Mouse (Mus musculus) CH12.LX (cell line): Measurements from ENCODE around the gene Lamc3. TPM values are rescaled to one million over a fixed set of nuclear protein-coding genes. Genes with fewer than 3 reads are reported as not detected.

ENCODE experiments used
- DNase-seq: peaks from one replicate; pipeline ENCODE4 v3.0.0-alpha.2; 2013; ENCODE audit errors: extremely low read depth
- H3K27ac ChIP-seq: 2 replicates; pipeline ENCODE4 v1.5.1; 2012; ENCODE audit warnings: low read depth, mild to moderate bottlenecking, control low read depth, moderate library complexity; ENCODE audit not compliant: insufficient read depth
- H3K27me3 ChIP-seq: replicated peaks from 2 replicates; pipeline ENCODE3; 2012; ENCODE audit warnings: inconsistent platforms
- H3K36me3 ChIP-seq, 2 experiments: replicated peaks in 1 of 2; 2 replicates each; pipeline versions ENCODE3 to v1.6.1; 2012; ENCODE audit warnings: inconsistent platforms in 1 of 2, low read length in 1 of 2, mild to moderate bottlenecking in 1 of 2, mixed read lengths in 1 of 2, moderate library complexity in 1 of 2; ENCODE audit not compliant: control insufficient read depth in 1 of 2, insufficient read depth in 1 of 2
- H3K4me1 ChIP-seq, 2 experiments: 2 replicates each; pipeline ENCODE4 v1.6.1; 2012; ENCODE audit warnings: inconsistent platforms in 1 of 2, moderate library complexity in 1 of 2; ENCODE audit not compliant: insufficient read depth in 2 of 2, control insufficient read depth in 1 of 2
- H3K4me2 ChIP-seq: 2 replicates; pipeline ENCODE4 v1.6.1; 2012; ENCODE audit warnings: low read depth, mild to moderate bottlenecking, control low read depth; ENCODE audit not compliant: poor library complexity, insufficient read depth, severe bottlenecking
- H3K4me3 ChIP-seq, 3 experiments: fragments of 150-350 bp in 1 of 3; sonication (generic) in 1 of 3; replicated peaks in 1 of 3; 2 replicates each; pipeline versions ENCODE3 to v1.5.1; 2011 to 2012; ENCODE audit warnings: low read depth in 2 of 3, low read length in 2 of 3, mild to moderate bottlenecking in 2 of 3, moderate library complexity in 2 of 3, control low read depth in 1 of 3, improper control_type of control experiment in 1 of 3, inconsistent platforms in 1 of 3, mixed read lengths in 1 of 3; ENCODE audit not compliant: poor library complexity in 1 of 3
- H3K79me2 ChIP-seq: replicated peaks from 2 replicates; pipeline ENCODE4 v1.6.1; 2012; ENCODE audit warnings: mild to moderate bottlenecking, moderate library complexity; ENCODE audit not compliant: control insufficient read depth, poor library complexity, insufficient read depth, severe bottlenecking; ENCODE audit errors: extremely low read depth
- H3K9ac ChIP-seq: 2 replicates; pipeline ENCODE4 v1.6.1; 2012; ENCODE audit warnings: low read depth, mild to moderate bottlenecking, control low read depth, moderate library complexity; ENCODE audit not compliant: insufficient read depth
- H3K9me3 ChIP-seq: replicated peaks from 2 replicates; pipeline ENCODE3; 2012; ENCODE audit warnings: low read length, inconsistent platforms, mixed read lengths
- BHLHE40 ChIP-seq: IDR thresholded peaks from 2 replicates; pipeline ENCODE4 v1.6.1; 2011; ENCODE audit warnings: mild to moderate bottlenecking, low read depth, low read length, improper control_type of control experiment
- CHD2 ChIP-seq: IDR thresholded peaks from 2 replicates; pipeline ENCODE4 v1.6.1; 2011; ENCODE audit warnings: low read length, improper control_type of control experiment
- E2F4 ChIP-seq: IDR thresholded peaks from 2 replicates; pipeline ENCODE4 v1.6.1; 2011; ENCODE audit warnings: low read depth, low read length, improper control_type of control experiment; ENCODE audit not compliant: insufficient replicate concordance
- HCFC1 ChIP-seq: IDR thresholded peaks from 2 replicates; pipeline ENCODE4 v1.6.1; 2012; ENCODE audit warnings: low read depth, mild to moderate bottlenecking, inconsistent platforms, low read length, improper control_type of control experiment
- JUN ChIP-seq: IDR thresholded peaks from 2 replicates; pipeline ENCODE4 v1.6.1; 2011; ENCODE audit warnings: low read depth, mild to moderate bottlenecking, low read length, improper control_type of control experiment, moderate library complexity; ENCODE audit not compliant: insufficient read depth
- JUND ChIP-seq: conservative IDR thresholded peaks from 2 replicates; pipeline ENCODE4 v1.6.1; 2011; ENCODE audit warnings: low read depth, low read length, improper control_type of control experiment
- KAT2A ChIP-seq: IDR thresholded peaks from 2 replicates; pipeline ENCODE4 v1.6.1; 2012; ENCODE audit warnings: low read length, improper control_type of control experiment, inconsistent platforms; ENCODE audit not compliant: insufficient replicate concordance
- MAX ChIP-seq: IDR thresholded peaks from 2 replicates; pipeline ENCODE4 v1.6.1; 2011; ENCODE audit warnings: low read length, improper control_type of control experiment
- POLR2AphosphoS2 ChIP-seq: IDR thresholded peaks from 2 replicates; pipeline ENCODE4 v1.6.1; 2011; ENCODE audit warnings: low read depth, low read length, improper control_type of control experiment
- SIN3A ChIP-seq: IDR thresholded peaks from 2 replicates; pipeline ENCODE4 v1.6.1; 2012; ENCODE audit warnings: low read length, improper control_type of control experiment, inconsistent platforms
- TCF12 ChIP-seq: IDR thresholded peaks from 2 replicates; pipeline ENCODE4 v1.6.1; 2014; ENCODE audit warnings: low read depth, mild to moderate bottlenecking, inconsistent platforms, low read length, improper control_type of control experiment
- USF1 ChIP-seq: IDR thresholded peaks from 2 replicates; pipeline ENCODE4 v1.6.1; 2014; ENCODE audit warnings: low read depth, mild to moderate bottlenecking, inconsistent platforms, low read length, improper control_type of control experiment
- dilution Hi-C: fragments of 300-500 bp; cut with MboI; formaldehyde crosslinking; loops from 2 replicates; pipeline ENCODE4 v1.14.3; 2020; ENCODE audit warnings: low sequenced_read_pairs; ENCODE audit not compliant: extremely low pct_unique_long_range_greater_than_20kb, extremely low pct_ligation_motif_present
- in situ Hi-C: fragments of 300-500 bp; cut with MboI; formaldehyde crosslinking; loops from 3 replicates; pipeline ENCODE4 v1.14.3; 2019; ENCODE audit warnings: low sequenced_read_pairs, low pct_ligation_motif_present, low pct_unique_long_range_greater_than_20kb, mixed read lengths
- polyA plus RNA-seq: library from polyadenylated mRNA; unstranded; fragments of >175 nt; gene quantifications from 2 replicates; pipeline ENCODE4 v1.2.1, GENCODE M21; 2012; ENCODE audit warnings: low read depth; ENCODE audit not compliant: insufficient read length
- total RNA-seq, 2 experiments: library from RNA; depleted of rRNA; stranded (reverse); fragments of 300-350 nt in 1 of 2; fragments of >200 nt in 1 of 2; gene quantifications; 2 replicates each; pipeline ENCODE4 v1.2.3; 2012 to 2014

The Lamc3 gene
- total and polyA plus RNA-seq, 3 experiments, result not detected

- Histone ChIP-seq H3K9ac (no peak overlapping the region), H3K4me3 (no peak overlapping the region)
Measured at GRCm38 (mm10) chr2:31865794-31866193, 21.3 kb upstream of the Lamc3 start.

GRCm38 (mm10) chr2:31867773-31868537 lies 19.1 kb upstream of the Lamc3 start:
- Histone ChIP-seq H3K79me2 (no peaks in the 10 kb centered on the region), H3K27me3 (peaks cover 68% of the 10 kb centered on the region), H3K4me3 (no peak overlapping the region), H3K4me2 (no peak overlapping the region), H3K27ac (no peak overlapping the region), H3K36me3 (no peaks in the 10 kb centered on the region), H3K9ac (no peak overlapping the region), H3K9me3 (peaks cover 10% of the 10 kb centered on the region), H3K4me1 (no peaks in the 10 kb centered on the region)
- DNase-seq, result no peak
- dilution Hi-C loops, result no loop called here
- TF ChIP-seq E2F4 (no peak), BHLHE40 (no peak), CHD2 (no peak), POLR2AphosphoS2 (no peak), JUND (no peak), SIN3A (no peak), KAT2A (no peak), USF1 (no peak)
- in situ Hi-C loops, result no loop called here

More at GRCm38 (mm10) chr2:31865794-31866193, 21.3 kb upstream of the Lamc3 start:
- DNase-seq, result no peak
- Histone ChIP-seq H3K4me2 (no peak overlapping the region), H3K9me3 (peaks cover 3% of the 10 kb centered on the region), H3K27ac (no peak overlapping the region), H3K36me3 (no peaks in the 10 kb centered on the region), H3K4me1 (no peaks in the 10 kb centered on the region), H3K79me2 (no peaks in the 10 kb centered on the region), H3K27me3 (peaks cover 78% of the 10 kb centered on the region)
- dilution Hi-C loops (no loop called here), in situ Hi-C loops (no loop called here)
- TF ChIP-seq TCF12 (no peak), JUND (no peak), HCFC1 (no peak)

GRCm38 (mm10) chr2:31868538-31869164 lies 18.4 kb upstream of the Lamc3 start:
- in situ Hi-C loops (no loop called here), dilution Hi-C loops (no loop called here)
- H3K4me1 ChIP-seq, result no peaks in the 10 kb centered on the region
- H3K9me3 ChIP-seq, result peaks cover 10% of the 10 kb centered on the region
- DNase-seq, result no peak
- H3K36me3 ChIP-seq, result no peaks in the 10 kb centered on the region
- TF ChIP-seq JUN, result no peak
- TF ChIP-seq MAX, result no peak
- peaks cover 68% of the 10 kb centered on the region for H3K27me3 ChIP-seq
- no peak overlapping the region for H3K4me3 ChIP-seq
- H3K27ac ChIP-seq, result no peak overlapping the region
- H3K9ac ChIP-seq, result no peak overlapping the region
- H3K79me2 ChIP-seq, result no peaks in the 10 kb centered on the region
- H3K4me2 ChIP-seq, result no peak overlapping the region
